In the genomic region with DNA sequence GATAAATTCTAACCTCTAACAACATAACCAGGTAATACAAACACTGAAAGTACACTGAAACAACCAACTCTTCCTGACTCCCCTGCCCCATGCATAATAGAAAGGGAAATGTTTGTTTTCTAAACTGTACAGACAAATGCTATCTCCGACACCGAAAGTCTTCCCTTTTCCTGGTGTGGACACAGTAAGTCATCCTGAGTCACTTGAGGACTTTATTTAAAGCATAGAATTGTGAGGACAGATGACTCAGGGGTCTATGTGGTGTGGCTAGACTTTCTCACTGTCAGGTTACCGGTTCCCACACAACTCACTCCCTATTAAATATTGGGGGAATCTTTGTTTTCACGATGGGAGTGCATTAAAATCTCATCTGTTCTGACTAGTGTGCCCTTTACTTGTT, we compare ENCODE assay signal across 26 mouse cellular contexts.
A peak's percentile ranks its signal among the peaks of the same experiment; 100 is the strongest.
DNase-seq lines count a peak whose midpoint lies in the region; ATAC-seq and TF ChIP-seq lines count a peak whose summit lies in the region.
"Had no signal": no experiment of that assay in that cellular context is flagged by ENCODE, and none has a peak within 500 bp of the region (broad histone marks: within the 10 kb centered on the region; RNA-seq: fewer than 3 reads in every experiment).

No protein-coding gene starts in this region.

- no peak for ATAC-seq in megakaryocyte, adult 5-6 weeks (ENCODE audit: poor library complexity, severe bottlenecking)
- ATAC-seq: forebrain, embryonic 13.5 days; forebrain, embryonic 16.5 days; hindbrain, postnatal 0 days; inflammation-experienced regulatory T-cells, adult 6 months; intestine, embryonic 16.5 days had no signal

- intact Hi-C loops in gastrocnemius, adult 2 months (cut with DNase I): no loop called here

- H3K9me3 ChIP-seq in megakaryocyte, embryonic 14.5 days: no peaks in the 10 kb centered on the region
- H3K9me3 ChIP-seq: forebrain, embryonic 10.5 days; forebrain, embryonic 13.5 days; G1E; heart, embryonic 10.5 days had no signal

- TF ChIP-seq CTCF in gastrocnemius, adult 2 months (IDR thresholded peaks at IDR 0.05): no peak

- H3K27ac ChIP-seq in gastrocnemius, adult 2 months: peak overlapping the region; percentile 70
- H3K27ac ChIP-seq: forebrain, embryonic 10.5 days; forebrain, embryonic 13.5 days; heart, embryonic 10.5 days; hindbrain, embryonic 14.5 days; hindbrain, postnatal 0 days had no signal

- no peak overlapping the region; the same call in 1 of the 2 replicates for H3K4me3 ChIP-seq in gastrocnemius, adult 2 months
- peak overlapping the region; percentile 75 for H3K4me3 ChIP-seq in megakaryocyte, embryonic 14.5 days (replicated peaks)
- H3K4me3 ChIP-seq: forebrain, embryonic 10.5 days; forebrain, embryonic 13.5 days; heart, embryonic 10.5 days had no signal

- H3K36me3 ChIP-seq in megakaryocyte, embryonic 14.5 days (replicated peaks; ENCODE audit: low read length): peaks cover 42% of the 10 kb centered on the region
- H3K36me3 ChIP-seq: forebrain, embryonic 10.5 days; heart, embryonic 10.5 days had no signal

- no peaks in the 10 kb centered on the region for H3K27me3 ChIP-seq in megakaryocyte, embryonic 14.5 days (replicated peaks)
- H3K27me3 ChIP-seq: CH12.LX; forebrain, embryonic 13.5 days had no signal

- H3K4me1 ChIP-seq in megakaryocyte, embryonic 14.5 days: peaks cover 85% of the 10 kb centered on the region
- H3K4me1 ChIP-seq: forebrain, embryonic 10.5 days; forebrain, embryonic 13.5 days had no signal

- DNase-seq in gastrocnemius, adult 2 months: no peak
- no peak for DNase-seq in gastrocnemius, postnatal 10 days
- peak; percentile 25 for DNase-seq in NIH3T3 (ENCODE audit: low read depth)
- DNase-seq in adrenal gland, adult 8-10 months: no peak
- no peak for DNase-seq in thymus, postnatal 0 days (ENCODE audit: low spot score)
- DNase-seq: adrenal gland, adult 2 months; adrenal gland, postnatal 25 days; cerebellum, adult 18-20 months; cerebellum, adult 9-10 months; cerebellum, postnatal 14 days; gastrocnemius, postnatal 25 days; heart, adult 18-20 months; heart, postnatal 14 days; heart, postnatal 4 days had no signal
